Mouse (Mus musculus): ENCODE measurements at regions not wholly inside any gene's neighbourhood (a gene's known extent, or its start where the extent isn't known, plus 50 kb on each side); places are given as distances from the start of the nearest gene placed in this dataset.

DNA sequence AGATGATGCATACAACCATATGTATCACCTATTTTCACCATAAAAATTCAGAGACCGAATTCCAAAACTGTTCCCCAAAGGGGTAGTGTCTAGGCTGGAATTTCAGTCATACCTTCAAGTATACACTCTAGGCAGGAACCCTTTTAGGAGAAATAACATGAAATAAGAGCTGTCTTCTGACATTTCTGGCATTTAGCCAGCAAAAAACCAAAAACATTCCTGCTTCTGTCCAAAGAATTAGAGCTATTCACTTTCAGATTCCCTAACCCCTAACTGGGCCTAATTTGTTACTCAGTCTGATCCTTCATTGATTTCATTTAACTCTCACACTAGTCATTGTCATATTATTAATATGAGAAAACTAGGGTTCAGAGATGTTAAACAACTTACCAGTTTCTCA is 49.8 kb upstream of the Wdr75 start:
- DNase-seq (ENCODE audit: low spot score) = no peak

Measured in heart, adult 8-10 months (tissue).